Mouse (Mus musculus) forebrain, embryonic 10.5 days (tissue): ENCODE measurements around the gene Foxd2. TPM values are rescaled to one million over a fixed set of nuclear protein-coding genes. Genes with fewer than 3 reads are reported as not detected.

Source experiments
- DNase-seq: peaks from one replicate; pipeline ENCODE4 v3.0.0-alpha.2; 2017; ENCODE audit warnings: low spot score; ENCODE audit errors: extremely low spot score
- H3K27ac ChIP-seq: fragments of 300-500 bp; sonication (generic); 2 replicates; pipeline ENCODE4 v1.5.1; 2016; ENCODE audit warnings: mild to moderate bottlenecking
- H3K27me3 ChIP-seq: fragments of 300-500 bp; sonication (generic); 2 replicates; pipeline ENCODE4 v1.6.1; 2016; ENCODE audit warnings: mild to moderate bottlenecking; ENCODE audit not compliant: poor library complexity, severe bottlenecking
- H3K36me3 ChIP-seq: fragments of 300-500 bp; sonication (generic); replicated peaks from 2 replicates; pipeline ENCODE4 v1.6.1; 2016; ENCODE audit warnings: mild to moderate bottlenecking, moderate library complexity
- H3K4me1 ChIP-seq: fragments of 300-500 bp; sonication (generic); 2 replicates; pipeline ENCODE4 v1.6.1; 2016
- H3K4me3 ChIP-seq: fragments of 300-500 bp; sonication (generic); 2 replicates; pipeline ENCODE4 v1.5.1; 2016; ENCODE audit warnings: mild to moderate bottlenecking, moderate library complexity
- H3K9me3 ChIP-seq: fragments of 300-500 bp; sonication (generic); 2 replicates; pipeline ENCODE4 v1.6.1; 2016; ENCODE audit warnings: mild to moderate bottlenecking, moderate library complexity
- WGBS: fragments of 180-500 bp; shearing (Covaris S2); methylation state at CpG from one replicate; pipeline ENCODE4 v1.1.7; 2016; 5-methylcytosine and 5-hydroxymethylcytosine counted together
- polyA plus RNA-seq: library from polyadenylated mRNA; unstranded; fragments of >200 nt; fragmentation: Nextera tagmentation; extraction: Ambion mirVana; gene quantifications from 2 replicates; pipeline ENCODE4 v1.2.1, GENCODE M21; 2016

The Foxd2 gene
- polyA plus RNA-seq, 1 experiment from 2014 or later = 1.6 TPM

GRCm38 (mm10) chr4:114869765-114870490 is 38.7 kb downstream of the Foxd2 start:
- Histone ChIP-seq H3K4me1 (peaks cover 24% of the 10 kb centered on the region), H3K9me3 (no peaks in the 10 kb centered on the region), H3K27me3 (peaks cover 23% of the 10 kb centered on the region; the same call in 1 of the 2 replicates), H3K27ac (no peak overlapping the region), H3K36me3 (no peaks in the 10 kb centered on the region), H3K4me3 (no peak overlapping the region)
- WGBS = 82% methylated on average over 11 of the region's 11 CpGs
- DNase-seq = no peak

GRCm38 (mm10) chr4:114863166-114863565 is 45.5 kb downstream of the Foxd2 start:
- H3K9me3 ChIP-seq = no peaks in the 10 kb centered on the region
- no peak for DNase-seq
- 79% methylated on average over 5 of the region's 5 CpGs for WGBS
- H3K4me3 ChIP-seq = no peak overlapping the region
- H3K36me3 ChIP-seq = no peaks in the 10 kb centered on the region
- H3K27ac ChIP-seq = no peak overlapping the region
- H3K27me3 ChIP-seq = peaks cover 35% of the 10 kb centered on the region; the same call in 1 of the 2 replicates
- H3K4me1 ChIP-seq = peaks cover 22% of the 10 kb centered on the region

- no peak for DNase-seq
- 29% methylated on average over 5 of the region's 5 CpGs for WGBS
- H3K4me3 ChIP-seq = no peak overlapping the region
Measured at GRCm38 (mm10) chr4:114858426-114858825, 50.2 kb downstream of the Foxd2 start.

More at GRCm38 (mm10) chr4:114858426-114858825, 50.2 kb downstream of the Foxd2 start:
- Histone ChIP-seq H3K36me3 (no peaks in the 10 kb centered on the region), H3K27me3 (peaks cover 12% of the 10 kb centered on the region; the same call in 1 of the 2 replicates), H3K27ac (no peak overlapping the region), H3K4me1 (peaks cover 7% of the 10 kb centered on the region; the same call in 1 of the 2 replicates), H3K9me3 (no peaks in the 10 kb centered on the region)

Other genes with a start within 250 kb of the Foxd2 start
- gene Gm12830, start 87.2 kb downstream of the Foxd2 start, polyA plus RNA-seq = 0.09 TPM in 1 of 2 replicates, not detected in the other
- gene Foxe3, start 17.1 kb upstream of the Foxd2 start, polyA plus RNA-seq = 1.1 and 1.5 TPM in 2 replicates
- gene Cmpk1, start 78.4 kb upstream of the Foxd2 start, polyA plus RNA-seq = 74.1 and 74.9 TPM in 2 replicates
- 22.0 and 24.3 TPM in 2 replicates for gene Stil, start 91.3 kb upstream of the Foxd2 start, polyA plus RNA-seq
- 1.5 and 2.2 TPM in 2 replicates for gene Tal1, start 147.6 kb upstream of the Foxd2 start, polyA plus RNA-seq
- gene Pdzk1ip1, start 179.8 kb upstream of the Foxd2 start, polyA plus RNA-seq = 7.4 and 12.6 TPM in 2 replicates
- 0.07 and 0.12 TPM in 2 replicates for gene Cyp4x1, start 225.4 kb upstream of the Foxd2 start, polyA plus RNA-seq